Mouse (Mus musculus): Measurements from ENCODE around the gene Rpa1. TPM values are rescaled to one million over a fixed set of nuclear protein-coding genes. Genes with fewer than 3 reads are reported as not detected.
A peak's percentile ranks its signal among the peaks of the same experiment; 100 is the strongest.

Rpa1 gene
- total and polyA plus RNA-seq, 3 experiments, result 230 to 357 (median 287) TPM

DNA sequence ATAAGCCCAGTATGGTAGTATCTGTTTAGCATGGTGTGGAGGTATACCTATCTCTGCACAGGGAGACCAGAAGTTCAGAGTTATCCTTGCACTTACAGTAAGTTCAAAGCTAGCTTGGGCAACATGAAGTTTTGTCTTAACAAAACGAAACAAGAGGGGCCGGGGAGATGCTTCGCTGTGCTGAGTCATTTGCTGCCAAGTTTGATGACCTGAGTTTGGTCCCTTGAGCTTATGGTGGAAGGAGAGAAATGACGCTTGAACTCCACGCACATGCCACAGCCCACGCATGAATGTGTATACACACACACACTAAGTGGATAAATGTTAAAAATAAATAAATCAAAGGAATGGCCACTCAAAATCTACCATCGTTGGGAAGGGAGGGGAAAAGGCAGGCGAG lies 59.6 kb downstream of the Rpa1 start:
- DNase-seq (ENCODE audit: extremely low read depth), result peak; percentile 74
- TF ChIP-seq E2F4 (IDR thresholded peaks at IDR 0.05; ENCODE audit: insufficient replicate concordance, low read depth, low read length) (no peak), USF2 (conservative IDR thresholded peaks at IDR 0.05; ENCODE audit: low read depth, low read length) (no peak), SMC3 (IDR thresholded peaks at IDR 0.05; ENCODE audit: low read depth, low read length) (peak; percentile 17; the same call in 1 of the 2 replicates), ZKSCAN1 (IDR thresholded peaks at IDR 0.05; ENCODE audit: borderline replicate concordance, low read depth, low read length) (no peak), MXI1 (IDR thresholded peaks at IDR 0.05; ENCODE audit: low read depth, low read length) (peak; percentile 86), USF1 (IDR thresholded peaks at IDR 0.05; ENCODE audit: low read depth, low read length) (no peak), ELF1 (IDR thresholded peaks at IDR 0.05; ENCODE audit: low read depth, low read length) (no peak), ETS1 (conservative IDR thresholded peaks at IDR 0.05; ENCODE audit: low read depth, low read length) (peak; percentile 84), CHD1 (IDR thresholded peaks at IDR 0.05; ENCODE audit: low read depth, low read length) (0 out of 2 replicates have a peak, but pooled peaks have one; percentile 89), BHLHE40 (IDR thresholded peaks at IDR 0.05; ENCODE audit: low read depth, low read length) (peak; percentile 97), KAT2A (IDR thresholded peaks at IDR 0.05; ENCODE audit: insufficient replicate concordance, low read length) (0 out of 2 replicates have a peak, but pooled peaks have one; percentile 31), ZMIZ1 (IDR thresholded peaks at IDR 0.05; ENCODE audit: low read depth, low read length) (no peak), TCF12 (IDR thresholded peaks at IDR 0.05; ENCODE audit: low read depth, low read length) (peak; percentile 80), RCOR1 (conservative IDR thresholded peaks at IDR 0.05; ENCODE audit: low read depth, low read length) (peak; percentile 85), ZNF384 (IDR thresholded peaks at IDR 0.05; ENCODE audit: low read depth, low read length) (peak; percentile 30; the same call in 1 of the 2 replicates), JUN (IDR thresholded peaks at IDR 0.05; ENCODE audit: insufficient read depth, low read depth, low read length) (peak; percentile 86), RAD21 (IDR thresholded peaks at IDR 0.05; ENCODE audit: low read depth, low read length) (no peak), NELFE (IDR thresholded peaks at IDR 0.05; ENCODE audit: low read depth, low read length) (no peak), ZC3H11A (IDR thresholded peaks at IDR 0.05; ENCODE audit: low read depth, low read length) (no peak), MAZ (IDR thresholded peaks at IDR 0.05; ENCODE audit: low read depth, low read length) (peak; percentile 56; the same call in 1 of the 2 replicates), IRF4 (IDR thresholded peaks at IDR 0.05; ENCODE audit: low read depth, low read length) (peak; percentile 97), POLR2AphosphoS2 (IDR thresholded peaks at IDR 0.05; ENCODE audit: low read depth, low read length) (no peak), UBTF (IDR thresholded peaks at IDR 0.05; ENCODE audit: low read depth, low read length) (no peak), CHD2 (IDR thresholded peaks at IDR 0.05; ENCODE audit: low read length) (peak; percentile 59; the same call in 1 of the 2 replicates), HCFC1 (IDR thresholded peaks at IDR 0.05; ENCODE audit: low read depth, low read length) (no peak), JUND (conservative IDR thresholded peaks at IDR 0.05; ENCODE audit: low read depth, low read length) (peak; percentile 89), CTCF (conservative IDR thresholded peaks at IDR 0.05 in 1 of 2, IDR thresholded peaks at IDR 0.05 in 1 of 2; ENCODE audit: low read depth in 2 of 2, low read length in 2 of 2) (no peak), TBP (conservative IDR thresholded peaks at IDR 0.05; ENCODE audit: low read depth, low read length) (no peak), MEF2A (IDR thresholded peaks at IDR 0.05; ENCODE audit: borderline replicate concordance, low read depth, low read length) (peak; percentile 55), POLR2A (IDR thresholded peaks at IDR 0.05; ENCODE audit: low read depth, low read length) (no peak), SIN3A (IDR thresholded peaks at IDR 0.05; ENCODE audit: low read length) (peak; percentile 86), MYC (IDR thresholded peaks at IDR 0.05; ENCODE audit: low read depth, low read length) (peak; percentile 91), PAX5 (IDR thresholded peaks at IDR 0.05; ENCODE audit: low read length) (no peak), NRF1 (IDR thresholded peaks at IDR 0.05; ENCODE audit: low read depth, low read length) (0 out of 2 replicates have a peak, but pooled peaks have one; percentile 17), MAFK (IDR thresholded peaks at IDR 0.05; ENCODE audit: insufficient replicate concordance, low read length) (peak; percentile 88), MAX (IDR thresholded peaks at IDR 0.05; ENCODE audit: low read length) (peak; percentile 74), EP300 (IDR thresholded peaks at IDR 0.05; ENCODE audit: low read length) (peak; percentile 90), GABPA (IDR thresholded peaks at IDR 0.05; ENCODE audit: insufficient replicate concordance, low read depth, low read length) (no peak)
- H3K79me2 ChIP-seq (replicated peaks; ENCODE audit: control insufficient read depth, extremely low read depth, insufficient read depth, poor library complexity, severe bottlenecking), result no peaks in the 10 kb centered on the region
- no peaks in the 10 kb centered on the region for H3K36me3 ChIP-seq (replicated peaks in 1 of 2; ENCODE audit: control insufficient read depth in 1 of 2, insufficient read depth in 1 of 2, low read length in 1 of 2)
- peaks cover 25 to 56% of the 10 kb centered on the region in 2 experiments for H3K4me1 ChIP-seq (ENCODE audit: control insufficient read depth in 1 of 2, insufficient read depth in 2 of 2)
- peak overlapping the region; percentile 66 for H3K4me2 ChIP-seq (ENCODE audit: insufficient read depth, low read depth, poor library complexity, severe bottlenecking)
- peak overlapping the region; percentile 25; the same call in 1 of the 2 replicates for H3K9ac ChIP-seq (ENCODE audit: insufficient read depth, low read depth)
- peaks cover 3% of the 10 kb centered on the region for H3K27me3 ChIP-seq (replicated peaks)
- dilution Hi-C loops (cut with MboI; ENCODE audit: extremely low pct_ligation_motif_present, extremely low pct_unique_long_range_greater_than_20kb, low sequenced_read_pairs) (no loop called here), in situ Hi-C loops (cut with MboI; ENCODE audit: low pct_ligation_motif_present, low pct_unique_long_range_greater_than_20kb, low sequenced_read_pairs) (loop anchor here (5.0 to 25.0 kb wide), 3 partner anchors 41 to 301 kb away; partner anchors contain the start of genes Dph1 and Rtn4rl1)
- peak overlapping the region; percentile 62 for H3K27ac ChIP-seq (ENCODE audit: insufficient read depth, low read depth)
- H3K4me3 ChIP-seq (replicated peaks in 1 of 3; ENCODE audit: low read depth in 2 of 3, low read length in 2 of 3, poor library complexity in 1 of 3), result no peak overlapping the region
- H3K9me3 ChIP-seq (replicated peaks; ENCODE audit: low read length), result no peaks in the 10 kb centered on the region
